Mouse (Mus musculus) regulatory T cell (primary cell): Measurements from ENCODE around the gene Nkx2-2.
"Not testable (repeated sequence)": the region's sequence is repeated elsewhere in the genome, so short reads cannot be mapped to it uniquely, and the experiment has no call there.

Experiments used
- in situ Hi-C: fragments of 300-600 bp; cut with MboI, MseI; formaldehyde crosslinking; loops from one replicate; pipeline ENCODE4 v1.15.1; 2025; ENCODE audit warnings: high pct_unique_total_duplicates

Nkx2-2 gene

GRCm38 (mm10) chr2:147181926-147182708 lies 11.9 kb downstream of the Nkx2-2 start:
- in situ Hi-C loops: no loop called here

- in situ Hi-C loops: no loop called here
Measured at GRCm38 (mm10) chr2:147181304-147181665, 12.8 kb downstream of the Nkx2-2 start.

- in situ Hi-C loops: no loop called here
Measured at GRCm38 (mm10) chr2:147180649-147181303, 13.3 kb downstream of the Nkx2-2 start.

GRCm38 (mm10) chr2:147178091-147179059 lies 15.7 kb downstream of the Nkx2-2 start:
- in situ Hi-C loops: loop anchor here (5.0 kb wide), 4 partner anchors 79 to 566 kb away; partner anchors contain the start of gene Nkx2-4

- in situ Hi-C loops: loop anchor here (5.0 kb wide), 4 partner anchors 80 to 565 kb away; partner anchors contain the start of gene Nkx2-4
Measured at GRCm38 (mm10) chr2:147177672-147178071, 16.4 kb downstream of the Nkx2-2 start.

GRCm38 (mm10) chr2:147175296-147175695 lies 18.7 kb downstream of the Nkx2-2 start:
- in situ Hi-C loops: loop anchor here (5.0 kb wide), 4 partner anchors 82 to 563 kb away; partner anchors contain the start of gene Nkx2-4

- in situ Hi-C loops: no loop called here
Measured at GRCm38 (mm10) chr2:147173751-147174150, 20.3 kb downstream of the Nkx2-2 start.

- in situ Hi-C loops: not testable (repeated sequence)
Measured at GRCm38 (mm10) chr2:147170538-147170937, 23.5 kb downstream of the Nkx2-2 start.

GRCm38 (mm10) chr2:147165863-147166262 lies 28.2 kb downstream of the Nkx2-2 start:
- in situ Hi-C loops: no loop called here

- in situ Hi-C loops: no loop called here
Measured at GRCm38 (mm10) chr2:147165376-147165775, 28.7 kb downstream of the Nkx2-2 start.

GRCm38 (mm10) chr2:147152543-147152942 lies 41.5 kb downstream of the Nkx2-2 start:
- in situ Hi-C loops: no loop called here
